Mouse (Mus musculus) lung, postnatal 4 days (tissue): ENCODE results near the gene Wwc1.
"Not testable (repeated sequence)": the region's sequence is repeated elsewhere in the genome, so short reads cannot be mapped to it uniquely, and the experiment has no call there.

ENCODE experiments used
- DNase-seq, 2 experiments: peaks; one replicate each; pipeline ENCODE4 v3.0.0; 2021

The Wwc1 gene

DNA sequence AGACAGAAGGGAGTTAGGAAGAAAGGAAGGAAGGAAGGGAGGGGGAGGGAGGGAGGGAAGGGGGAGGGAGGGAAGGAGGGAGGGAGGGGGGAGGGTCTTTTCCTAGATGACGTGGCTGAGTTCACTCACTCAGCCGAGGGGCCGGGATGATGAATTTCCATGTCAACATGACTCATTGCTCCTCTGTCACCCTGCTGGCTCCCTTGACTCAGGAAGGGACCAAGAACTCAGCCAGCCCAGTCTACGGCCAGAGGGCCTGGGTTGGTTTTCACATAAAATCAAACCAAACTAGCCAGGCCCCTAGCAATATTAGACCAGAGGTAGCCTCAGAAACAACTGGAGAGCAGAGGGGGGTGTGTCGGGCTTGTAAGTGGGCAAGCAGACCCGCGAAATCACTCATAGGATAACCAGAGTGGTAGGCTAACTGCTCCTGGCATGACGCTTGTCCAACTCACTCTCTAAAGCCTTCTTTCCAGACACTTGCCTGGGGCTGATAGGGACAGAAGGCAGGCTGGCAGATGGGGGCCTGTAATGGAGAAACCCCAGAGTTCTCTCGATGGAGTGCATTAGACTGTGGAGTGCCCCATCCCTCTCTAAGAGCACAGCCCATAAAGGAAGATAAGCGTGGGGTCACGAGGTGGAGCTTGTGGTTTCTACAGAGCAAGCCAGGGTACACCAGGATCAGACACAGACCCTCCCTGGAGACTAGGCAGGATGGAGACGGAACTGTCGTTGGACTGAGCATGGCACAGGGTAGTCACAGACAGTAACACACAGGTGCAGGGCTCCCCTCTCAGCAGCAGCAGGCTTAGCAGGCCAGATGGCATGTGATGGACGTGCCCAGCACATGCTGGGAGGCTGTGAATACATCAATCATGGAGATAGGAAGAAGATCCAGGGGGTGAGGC lies 102.4 kb downstream of the Wwc1 start:
- no peak for DNase-seq

DNA sequence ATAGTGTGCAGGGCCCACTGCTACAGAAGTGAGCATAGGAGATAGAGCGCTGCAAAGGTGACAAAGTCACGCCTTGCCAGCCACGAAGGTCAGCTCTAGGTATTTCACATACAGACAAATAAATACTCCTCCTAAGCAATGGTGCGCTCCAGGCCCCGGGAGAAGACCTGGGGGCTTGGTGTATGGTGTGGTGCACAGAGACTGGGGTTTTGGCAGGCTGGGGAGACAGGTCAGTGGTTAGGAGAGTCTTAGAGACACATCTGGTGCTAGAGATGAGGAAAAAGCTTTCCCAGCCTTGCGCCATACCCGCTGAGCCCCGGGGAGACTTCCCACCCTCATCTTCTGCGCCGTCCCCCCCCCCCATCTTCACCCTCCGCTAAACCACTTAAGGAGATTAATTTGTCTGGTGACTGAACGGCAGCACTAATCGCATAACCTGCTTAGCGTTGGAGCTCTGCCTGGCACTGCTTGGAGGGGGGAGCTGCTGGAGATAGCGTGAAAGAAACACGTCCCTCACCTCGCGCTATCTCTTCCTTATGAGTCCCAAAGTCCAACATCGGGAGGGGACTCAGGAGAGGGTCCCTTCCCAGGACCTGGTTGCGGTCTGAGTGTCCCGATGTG lies 106.6 kb downstream of the Wwc1 start:
- DNase-seq = no peak

DNA sequence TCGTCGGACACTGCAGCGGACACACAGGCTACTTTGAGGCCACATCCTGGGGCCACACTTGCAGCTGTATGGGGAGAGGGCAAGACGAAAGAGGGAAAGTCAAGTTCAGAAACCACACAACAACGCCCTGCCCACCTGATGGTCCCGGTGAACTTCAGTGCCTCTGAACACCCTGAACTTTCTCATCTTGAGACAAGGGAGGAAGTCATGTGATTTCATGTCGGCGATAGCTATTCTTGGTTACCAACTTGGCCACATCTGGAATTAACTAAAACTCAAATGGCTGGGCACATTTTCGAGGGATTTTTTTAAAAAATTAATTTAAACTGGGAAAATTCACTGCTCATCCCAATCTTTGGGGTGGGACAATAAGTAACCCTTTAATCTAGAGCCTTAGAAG lies 109.4 kb downstream of the Wwc1 start:
- no peak for DNase-seq

DNA sequence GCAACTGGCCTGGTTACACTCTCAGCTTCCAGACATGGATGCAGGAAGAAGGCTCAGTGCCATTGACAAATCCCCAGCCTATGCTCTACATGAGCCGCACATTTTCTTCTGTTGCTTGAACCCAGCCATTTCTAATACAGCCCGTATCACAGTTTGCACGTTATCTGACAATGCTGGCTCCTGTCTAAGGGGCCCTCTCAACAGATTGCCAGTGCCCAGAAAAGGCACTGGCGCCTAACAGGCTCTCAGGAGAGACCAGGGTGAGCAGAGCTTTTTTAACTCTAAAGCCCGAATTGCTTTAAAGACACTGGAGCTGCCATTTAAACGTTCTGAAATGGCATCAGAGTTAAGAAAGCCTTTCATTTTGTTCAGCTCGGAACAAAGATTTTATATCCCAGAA lies 114.2 kb downstream of the Wwc1 start:
- DNase-seq = no peak

DNA sequence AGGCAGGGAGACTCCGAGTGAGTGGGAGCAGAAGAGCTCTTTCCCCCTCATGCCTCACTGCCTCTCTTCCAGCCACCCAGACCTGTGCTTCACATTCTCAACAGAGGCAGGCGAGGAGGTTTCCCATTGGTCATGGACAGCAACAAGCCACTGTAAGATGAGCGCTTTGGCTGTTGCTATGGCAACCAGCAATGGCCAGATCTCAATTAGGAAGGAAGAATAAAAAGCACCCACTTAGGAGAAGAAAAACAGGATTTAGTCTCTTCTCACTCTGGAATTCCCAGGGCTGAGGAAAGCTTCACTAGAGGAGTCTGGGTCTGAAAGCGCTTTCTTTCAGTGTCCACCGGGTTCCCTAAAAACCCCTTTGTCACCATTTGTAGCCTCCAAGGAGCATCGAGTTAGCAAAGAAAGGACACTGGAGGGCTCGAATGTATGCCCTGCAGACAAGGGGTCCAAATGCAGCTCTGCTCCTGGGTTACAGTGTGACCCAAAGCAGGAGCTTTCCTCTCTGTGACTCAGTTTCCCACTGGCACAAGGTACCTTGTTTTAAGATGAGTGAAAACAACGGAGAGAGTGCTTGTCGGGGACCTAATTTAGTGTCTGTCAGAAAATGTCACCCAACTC lies 115.2 kb downstream of the Wwc1 start:
- no peak for DNase-seq

DNA sequence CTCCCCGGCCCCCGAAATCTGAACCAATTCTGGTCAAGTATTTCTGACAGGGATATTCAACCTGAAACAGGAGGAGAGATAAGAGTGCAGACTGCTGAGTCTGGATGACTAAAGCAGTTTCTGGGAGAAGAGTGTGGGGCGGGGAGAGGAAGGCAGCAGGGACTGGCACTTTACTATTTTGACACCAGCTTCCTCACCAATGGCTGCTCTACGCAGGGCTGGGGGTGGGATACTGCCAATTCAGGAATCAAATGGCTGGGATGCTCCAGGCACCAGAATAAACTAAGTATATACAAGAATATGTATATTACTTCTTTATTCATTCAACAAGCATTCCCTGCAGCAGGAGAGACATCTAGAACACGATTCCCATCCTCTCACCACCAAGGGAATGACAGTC lies 116.7 kb downstream of the Wwc1 start:
- no peak for DNase-seq

DNA sequence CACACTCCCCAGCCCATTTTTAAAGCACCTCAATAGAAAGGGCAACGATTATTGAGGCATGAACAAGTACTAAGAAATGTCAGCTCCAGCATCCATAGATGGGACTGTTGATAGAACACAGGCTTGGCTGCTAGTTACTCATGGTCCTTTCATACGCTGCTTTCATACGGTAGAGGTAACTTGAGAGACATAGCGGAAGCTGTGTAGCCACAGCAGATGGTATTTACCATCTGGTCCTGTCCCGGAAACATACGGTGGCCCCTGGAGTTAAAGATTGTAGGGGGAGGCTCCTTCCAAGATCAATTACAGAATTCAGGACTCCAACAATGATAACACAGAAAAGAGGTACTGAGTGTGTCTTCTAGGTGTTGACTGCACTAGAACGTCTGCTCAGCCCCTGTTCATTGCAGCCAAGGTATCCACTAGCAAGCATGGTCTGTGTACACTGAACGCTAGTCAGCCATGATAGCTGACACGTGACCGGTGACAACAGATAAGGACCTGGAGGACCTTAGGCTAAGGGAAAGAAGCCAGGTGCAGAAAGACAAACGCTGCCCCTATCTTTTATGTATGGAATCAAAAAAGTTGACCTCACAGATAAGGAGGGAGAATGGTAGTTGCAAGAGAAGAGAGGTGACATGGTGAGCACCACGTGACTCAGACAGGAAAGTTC lies 122.8 kb downstream of the Wwc1 start:
- no peak for DNase-seq

DNA sequence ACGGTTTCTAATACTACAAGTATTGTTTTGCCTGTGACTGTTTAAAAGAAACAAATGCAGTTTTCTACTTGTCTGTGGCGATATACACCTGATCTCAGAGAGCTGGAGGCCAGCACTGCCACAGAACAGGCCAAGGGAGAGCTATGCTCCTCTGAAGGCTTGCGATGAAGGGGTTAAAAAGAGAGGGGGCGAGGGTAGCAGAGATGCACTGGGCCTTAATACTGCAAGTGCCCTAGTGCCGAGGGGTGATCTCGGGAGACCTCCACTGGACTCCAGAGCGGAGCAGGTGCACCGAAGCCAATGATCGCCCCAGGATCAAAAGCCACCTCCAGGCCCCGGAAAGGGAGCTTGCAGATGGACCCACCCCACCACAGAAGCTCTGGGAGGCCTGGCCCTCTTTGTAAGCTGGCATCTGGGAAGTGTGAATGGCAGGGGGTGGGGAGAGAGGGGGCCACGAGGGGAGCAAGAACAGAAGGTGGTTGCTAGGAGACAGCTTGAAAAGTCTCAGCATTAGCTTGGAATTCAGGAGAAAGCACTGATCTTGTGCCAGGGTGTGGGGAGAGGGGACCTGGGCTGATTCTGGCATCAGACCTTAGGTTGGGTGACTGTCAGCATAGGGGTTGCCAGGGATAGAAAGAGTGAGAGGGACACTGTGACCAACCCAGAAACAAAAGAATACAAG lies 123.8 kb downstream of the Wwc1 start:
- no peak for DNase-seq

DNA sequence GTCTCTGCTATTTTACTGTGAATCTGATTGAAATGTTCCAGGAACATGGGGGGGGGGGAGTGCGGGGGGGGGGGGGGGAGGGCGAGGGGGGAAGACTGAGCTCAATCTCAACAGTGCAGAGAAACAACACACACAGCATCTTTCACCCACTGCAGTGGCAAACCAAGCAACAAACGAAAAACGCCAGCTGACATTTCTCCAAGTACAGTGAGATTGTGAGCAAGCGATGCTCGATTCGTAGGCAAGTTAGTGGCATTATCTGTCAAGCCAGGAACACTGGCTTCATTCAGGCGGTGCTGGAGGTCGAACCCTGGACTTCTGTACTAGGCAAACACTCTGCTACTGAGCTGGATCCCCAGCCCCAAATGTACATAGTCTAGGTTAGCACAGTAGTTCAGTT lies 124.8 kb downstream of the Wwc1 start:
- no peak for DNase-seq

DNA sequence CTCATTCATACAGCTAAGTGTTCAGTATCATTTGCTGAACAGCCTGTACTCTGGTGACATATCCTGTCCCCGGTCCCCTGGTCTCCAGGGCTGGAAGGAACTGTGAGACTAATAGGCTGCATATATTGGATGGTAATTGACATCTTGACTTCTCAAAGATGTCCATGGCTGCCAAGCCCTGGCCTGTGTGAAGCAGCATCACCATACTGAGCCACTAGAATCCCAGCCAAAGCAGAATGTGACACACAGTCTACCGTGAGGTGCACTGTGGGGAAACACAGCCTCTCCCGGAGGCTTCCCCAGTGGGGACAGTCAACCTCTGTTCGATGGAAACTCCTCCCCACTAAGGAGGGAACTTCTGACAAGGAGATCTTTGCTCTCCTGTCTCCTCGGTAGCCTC lies 125.4 kb downstream of the Wwc1 start:
- no peak for DNase-seq

DNA sequence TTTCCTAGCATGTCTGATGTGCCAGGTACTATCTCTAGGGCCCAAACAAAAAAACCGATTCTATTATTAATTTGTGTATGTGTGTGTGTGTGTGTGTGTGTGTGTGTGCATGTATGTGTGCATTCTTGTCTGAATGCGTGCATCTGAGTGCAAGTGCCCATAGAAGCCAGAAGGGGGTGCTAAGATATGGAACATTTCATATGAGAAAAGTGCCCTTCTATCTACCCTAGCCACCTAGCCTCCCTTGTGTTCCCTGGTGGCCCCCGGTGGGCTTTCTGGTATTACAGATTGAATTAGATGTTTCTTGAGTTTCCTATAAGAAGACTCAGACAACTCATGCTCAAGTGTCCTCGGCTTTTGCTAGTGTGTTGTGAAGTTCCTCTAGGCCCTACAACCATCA lies 126.7 kb downstream of the Wwc1 start:
- no peak for DNase-seq

DNA sequence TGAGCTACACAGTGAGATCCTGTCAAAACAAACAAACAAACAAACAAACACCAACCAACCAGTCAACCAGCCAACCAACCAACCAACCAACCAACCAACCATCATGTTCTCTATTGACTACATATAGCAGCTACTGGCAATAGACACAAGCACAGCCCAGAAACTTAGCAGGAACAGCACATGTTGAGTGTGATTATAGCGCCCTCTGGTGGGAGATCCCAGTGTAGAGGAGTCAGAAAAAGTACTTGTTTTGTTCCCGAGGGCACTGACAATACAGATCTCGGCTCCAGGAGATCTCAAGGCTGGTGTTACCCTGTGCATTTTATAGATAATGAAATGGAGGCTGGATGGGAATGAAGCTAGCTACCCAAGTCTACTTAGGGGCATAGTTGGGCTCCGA lies 127.6 kb downstream of the Wwc1 start:
- DNase-seq = peak in 1 of 2 experiments; percentile 26

DNA sequence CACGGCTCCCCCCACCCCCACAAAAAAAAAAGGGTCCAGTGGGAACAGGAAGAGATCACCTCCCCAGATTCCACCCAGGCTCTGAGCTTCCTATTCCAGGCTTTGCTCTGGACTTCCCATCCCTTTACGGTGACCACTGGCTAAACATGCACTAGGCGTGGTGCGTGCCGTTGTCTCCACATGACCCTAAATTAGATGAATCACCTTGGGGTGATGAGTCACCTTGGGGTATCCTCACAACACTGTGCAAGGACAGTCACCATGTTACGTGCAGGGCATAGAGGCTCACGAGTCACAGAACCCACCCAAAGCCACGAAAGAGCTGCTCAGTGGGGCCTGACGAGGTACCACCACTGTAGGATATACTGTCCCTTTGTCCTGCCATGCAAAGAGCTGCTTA lies 136.0 kb downstream of the Wwc1 start:
- DNase-seq = no peak

DNA sequence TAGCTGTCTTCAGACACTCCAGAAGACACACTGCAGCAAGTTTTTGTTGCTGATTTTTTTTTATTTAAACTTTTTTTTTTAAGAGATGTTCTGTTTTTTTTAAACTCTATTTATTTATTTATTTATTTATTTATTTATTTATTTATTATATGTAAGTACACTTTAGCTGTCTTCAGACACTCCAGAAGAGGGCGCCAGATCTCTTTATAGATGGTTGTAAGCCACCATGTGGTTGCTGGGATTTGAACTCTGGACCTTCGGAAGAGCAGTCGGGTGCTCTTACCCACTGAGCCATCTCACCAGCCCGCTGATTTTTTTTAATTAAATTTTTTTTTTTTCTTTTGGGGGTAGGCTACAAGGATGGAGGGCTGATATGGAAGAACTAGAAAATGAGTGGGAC lies 137.8 kb downstream of the Wwc1 start:
- not testable (repeated sequence) for DNase-seq

DNA sequence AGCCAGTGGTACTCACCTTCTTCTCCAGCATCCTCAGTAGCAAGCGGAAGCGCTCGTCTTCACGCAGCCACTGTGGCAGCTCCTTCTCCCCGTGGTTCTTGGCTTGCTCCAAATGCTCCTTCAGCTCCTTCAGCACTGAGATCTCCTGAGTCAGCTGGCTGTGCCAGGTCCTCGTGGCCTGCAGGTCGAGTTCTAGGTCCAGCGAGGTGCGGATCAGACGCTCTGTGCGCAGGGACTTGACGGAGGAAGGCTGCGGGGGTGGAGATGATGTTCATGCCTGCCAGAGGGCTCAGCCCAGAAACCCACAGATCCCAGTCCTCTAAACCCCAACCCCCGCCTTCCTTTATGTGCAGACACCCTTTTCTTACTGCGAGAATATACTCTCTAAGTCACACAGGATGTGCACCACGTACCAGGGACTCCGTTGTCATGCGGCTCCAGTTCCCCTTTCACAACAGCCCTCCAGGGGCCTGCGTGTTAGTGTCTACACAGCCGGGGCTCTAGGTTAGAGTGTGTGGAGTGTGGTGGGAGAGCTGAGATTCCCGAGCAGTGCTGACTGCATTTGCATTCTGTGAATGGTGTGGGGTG lies 138.5 kb downstream of the Wwc1 start:
- no peak for DNase-seq

DNA sequence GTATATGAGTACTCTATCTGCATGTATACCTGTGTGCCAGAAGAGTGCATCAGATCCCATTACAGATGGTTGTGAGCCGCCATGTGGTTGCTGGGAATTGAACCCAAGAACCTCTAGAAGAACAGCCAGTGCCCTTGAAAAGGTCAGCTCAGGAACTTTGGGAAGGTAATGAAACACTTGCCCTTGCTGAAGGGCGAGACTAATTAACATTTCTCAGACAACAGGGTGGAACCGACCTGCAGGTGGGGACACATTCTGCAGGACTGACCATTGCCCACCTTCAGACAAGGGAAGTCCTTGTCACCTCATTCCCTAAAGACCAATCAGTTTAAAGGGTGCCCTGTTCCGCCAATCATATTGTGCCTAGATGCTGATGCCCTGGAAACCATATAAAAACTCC lies 139.5 kb downstream of the Wwc1 start:
- DNase-seq = not testable (repeated sequence)

DNA sequence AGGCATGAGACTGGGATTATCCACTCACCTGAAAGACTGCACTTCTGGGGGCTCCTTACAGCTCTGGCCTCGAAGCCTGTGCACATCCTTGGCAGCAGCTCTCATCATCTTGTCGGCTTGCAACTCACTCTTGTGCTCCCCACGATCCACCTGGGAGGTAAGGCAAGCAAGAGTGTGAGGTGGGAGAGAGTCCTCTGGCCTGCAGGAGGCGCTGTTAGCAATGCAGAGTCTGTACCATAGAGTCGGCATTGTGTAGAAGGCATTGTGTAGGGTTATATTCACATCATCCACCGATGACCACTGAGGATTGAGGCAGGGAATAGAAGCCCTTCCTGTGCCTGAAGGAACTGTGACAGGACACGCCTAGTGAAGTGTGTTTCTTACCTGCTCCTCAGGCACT lies 140.0 kb downstream of the Wwc1 start:
- DNase-seq = no peak

DNA sequence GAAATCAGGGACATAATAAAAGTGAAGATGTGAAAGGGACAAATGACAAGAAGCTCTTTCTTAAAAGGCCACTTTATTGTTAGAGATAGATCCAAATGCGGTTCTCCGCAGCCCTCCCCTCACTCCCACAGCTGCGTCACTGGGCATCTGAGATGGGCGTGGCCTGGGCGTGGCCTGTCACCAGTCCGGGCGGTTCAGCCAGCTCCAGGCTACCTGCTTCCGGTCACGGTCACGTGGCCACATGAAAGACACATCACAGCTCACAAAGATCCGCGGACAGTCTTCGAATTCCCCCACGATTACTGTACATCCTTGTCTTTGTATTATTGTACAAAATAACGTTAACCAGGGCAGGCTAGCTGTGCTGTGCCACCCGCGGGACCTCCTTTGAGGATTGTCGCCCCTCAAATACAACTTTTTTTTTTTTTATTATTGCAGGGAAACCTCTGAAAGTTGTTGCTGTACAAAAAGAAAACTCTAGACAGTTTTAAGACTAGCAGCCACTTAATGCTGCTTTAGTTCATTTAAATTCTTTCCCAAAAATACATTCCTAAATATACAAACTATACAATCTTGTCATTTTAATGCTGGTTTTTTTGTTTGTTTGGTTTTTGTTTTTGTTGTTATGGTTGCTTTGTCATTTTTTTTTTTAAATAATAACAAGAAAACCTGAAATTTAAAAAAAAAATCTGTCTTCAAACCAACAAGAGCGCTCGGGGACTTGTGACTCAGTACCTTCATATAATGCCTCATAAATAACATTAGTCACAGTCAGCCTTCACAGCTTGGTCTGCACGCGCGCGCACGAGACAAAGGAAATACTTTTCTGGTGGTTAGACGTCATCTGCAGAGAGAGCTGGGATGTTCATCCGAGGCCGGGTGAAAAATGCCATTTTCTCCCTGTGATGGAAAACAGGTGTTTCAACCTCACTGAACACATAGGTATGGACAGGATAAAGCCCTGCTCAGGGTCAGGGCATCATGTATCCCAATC lies 141.7 kb downstream of the Wwc1 start:
- peak; percentile 92 for DNase-seq

DNA sequence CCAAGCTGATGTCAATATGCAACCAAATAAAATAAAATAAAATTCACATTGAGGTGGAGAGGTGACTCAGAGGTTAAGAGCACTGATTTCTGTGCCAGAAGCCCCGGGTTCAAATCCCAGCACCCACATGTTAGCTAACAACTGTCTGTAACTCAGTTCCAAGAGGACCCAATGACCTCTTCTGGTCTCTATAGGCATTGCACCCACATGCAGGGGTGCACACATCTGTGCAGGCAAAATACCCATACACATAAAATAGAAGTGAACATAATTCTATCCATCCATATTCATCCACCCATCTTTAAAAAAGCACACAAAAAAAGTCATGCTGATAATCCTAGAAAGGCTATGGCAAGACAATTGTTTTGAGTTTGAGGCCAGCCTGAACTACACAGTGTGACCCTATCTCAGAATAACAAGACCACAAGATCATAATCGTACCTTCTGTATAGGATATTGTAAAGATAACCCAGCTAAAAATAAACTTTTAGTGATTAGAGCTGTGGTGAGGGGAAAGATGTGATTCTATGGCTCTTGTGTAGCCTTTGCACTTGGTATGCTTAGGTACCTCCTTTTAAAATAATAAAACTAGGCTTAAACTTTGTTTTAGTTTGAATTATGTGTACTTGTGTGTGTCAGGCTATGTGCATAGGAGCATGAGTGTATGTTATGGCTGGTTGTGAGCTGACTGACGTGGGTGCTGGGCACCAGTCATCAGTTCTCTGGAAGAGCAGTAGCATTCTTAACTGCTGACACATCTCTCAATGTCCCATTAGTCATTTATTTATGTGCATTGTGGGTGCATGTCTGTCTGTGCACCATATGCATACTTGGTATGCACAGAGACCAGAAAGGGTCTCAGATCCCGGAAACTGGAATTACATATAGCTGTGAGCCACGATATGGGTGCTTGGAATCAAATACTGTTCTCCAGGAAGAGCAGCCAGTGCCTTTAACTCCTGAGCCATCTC lies 142.9 kb downstream of the Wwc1 start:
- no peak for DNase-seq
